Mouse (Mus musculus) skeletal muscle tissue, postnatal 0 days (tissue): Measurements from ENCODE around the gene Epop. TPM values are rescaled to one million over a fixed set of nuclear protein-coding genes. Genes with fewer than 3 reads are reported as not detected.

ENCODE experiments used
- microRNA-seq, 2 experiments: library from miRNA; unstranded; fragments of <30 nt; microRNA quantifications; one replicate each; pipeline ENCODE4; 2016
- polyA plus RNA-seq: library from polyadenylated mRNA; unstranded; fragments of >200 nt; fragmentation: Nextera tagmentation; extraction: Ambion mirVana; gene quantifications from 2 replicates; pipeline ENCODE4 v1.2.1, GENCODE M21; 2015

Gene Epop
- 0.14 and 0.23 TPM in 2 replicates for polyA plus RNA-seq

DNA sequence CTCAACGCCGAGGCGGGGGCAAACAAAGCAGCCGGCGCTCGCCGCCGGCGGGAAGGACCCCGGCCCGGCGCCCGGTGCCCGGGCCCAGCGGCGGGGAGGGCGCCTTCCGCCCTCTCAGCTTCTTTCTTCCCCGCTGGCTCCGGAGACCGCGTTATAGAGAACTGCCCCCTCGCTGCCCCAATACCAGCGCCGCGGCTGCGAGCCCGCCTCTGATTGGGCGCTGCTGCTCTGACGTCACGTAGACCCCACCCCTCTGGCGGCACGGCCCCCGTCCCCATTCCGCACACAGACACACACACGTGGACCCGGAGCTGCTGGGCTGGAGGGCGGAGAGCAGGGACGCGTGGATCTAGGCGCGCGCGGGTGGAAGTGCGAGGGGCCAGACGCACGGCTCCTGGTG lies at the start of gene Epop:
TSS of gene Epop (minus strand) at position 127 of the 400 bp plus-strand sequence.

DNA sequence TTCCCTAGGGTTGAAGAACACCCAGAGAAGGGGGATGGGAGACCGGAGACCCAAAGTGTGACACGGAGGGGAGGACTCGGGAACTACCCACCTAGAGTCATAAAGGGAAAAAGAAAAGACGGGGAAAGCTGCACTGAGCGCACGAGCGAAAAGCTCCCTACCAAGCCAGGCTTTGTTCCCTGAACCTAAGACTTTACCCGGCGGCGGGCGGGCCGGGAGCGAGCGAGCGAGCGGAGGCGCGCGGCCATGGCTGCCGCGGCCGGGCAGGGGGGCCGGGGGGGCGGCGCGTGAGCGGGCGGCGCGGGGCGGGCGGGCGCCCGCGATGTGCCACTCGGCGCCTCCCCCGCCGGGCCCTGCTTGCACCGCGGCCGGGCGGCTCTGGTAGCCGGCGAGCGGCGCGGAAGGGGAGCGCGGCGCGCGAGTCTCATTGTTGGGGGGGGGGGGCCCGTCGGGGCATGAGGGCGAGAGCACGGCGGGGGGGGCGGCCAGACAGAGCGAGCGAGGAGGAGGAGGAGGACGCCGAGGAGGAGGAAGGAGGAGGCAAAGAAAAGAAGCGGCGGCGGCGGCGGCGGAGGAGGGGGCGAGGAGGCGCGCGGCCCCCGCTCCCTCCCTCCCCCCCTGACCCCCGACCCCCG lies 33.5 kb upstream of the Epop start, which contains the start of gene Mllt6:
TSS of gene Mllt6 (plus strand) at position 522 of the 635 bp plus-strand sequence.

Small RNA genes lying within 50 kb of the gene (microRNA-seq; reads per million reads assigned to microRNA genes)
- gene Gm24158 (0 reads per million in 2 experiments), gene Mir6927 (0 reads per million in 2 experiments)

Other genes with a start within 250 kb of the Epop start
- gene Arhgap23, start 214.2 kb downstream of the Epop start, polyA plus RNA-seq = 3.6 and 5.3 TPM in 2 replicates
- 0.28 and 0.44 TPM in 2 replicates for gene 4933428G20Rik, start 129.4 kb downstream of the Epop start, polyA plus RNA-seq
- gene Srcin1, start 53.5 kb downstream of the Epop start, polyA plus RNA-seq = 0.06 and 0.13 TPM in 2 replicates
- 0.96 and 1.00 TPM in 2 replicates for gene Mllt6, start 33.7 kb upstream of the Epop start, polyA plus RNA-seq
- gene Cisd3, start 56.1 kb upstream of the Epop start, polyA plus RNA-seq = 94.2 and 95.9 TPM in 2 replicates
- 3.5 and 4.0 TPM in 2 replicates for gene Pcgf2, start 70.8 kb upstream of the Epop start, polyA plus RNA-seq
- 443 and 489 TPM in 2 replicates for gene Psmb3, start 73.7 kb upstream of the Epop start, polyA plus RNA-seq
- gene Pip4k2b, start 115.0 kb upstream of the Epop start, polyA plus RNA-seq = 1.9 TPM in 2 replicates
- 7.7 and 9.0 TPM in 2 replicates for gene Cwc25, start 136.9 kb upstream of the Epop start, polyA plus RNA-seq
- gene 1700001P01Rik, start 146.2 kb upstream of the Epop start, polyA plus RNA-seq = not detected in 2 replicates
- 394 and 459 TPM in 2 replicates for gene Rpl23, start 152.7 kb upstream of the Epop start, polyA plus RNA-seq
- 32.7 and 42.2 TPM in 2 replicates for gene Lasp1, start 169.3 kb upstream of the Epop start, polyA plus RNA-seq
- 1.3 and 1.4 TPM in 2 replicates for gene B230217C12Rik, start 211.1 kb upstream of the Epop start, polyA plus RNA-seq